Mouse (Mus musculus) adipose tissue, adult 10 weeks (tissue): ENCODE data around the gene Aff2. TPM values are rescaled to one million over a fixed set of nuclear protein-coding genes. Genes with fewer than 3 reads are reported as not detected.

Source experiments
- polyA plus RNA-seq: library from polyadenylated mRNA; stranded (reverse); fragments of 350-450 nt; fragmentation: Illumina TruSeq; extraction: RNeasy Lipid Tissue Mini Kit (QIAGEN cat#74804); gene quantifications from one replicate; pipeline ENCODE4 v1.2.3, GENCODE M21; 2014; ENCODE audit warnings: low read depth, low replicate concordance

Aff2 gene
- polyA plus RNA-seq, result 1.9 TPM

DNA sequence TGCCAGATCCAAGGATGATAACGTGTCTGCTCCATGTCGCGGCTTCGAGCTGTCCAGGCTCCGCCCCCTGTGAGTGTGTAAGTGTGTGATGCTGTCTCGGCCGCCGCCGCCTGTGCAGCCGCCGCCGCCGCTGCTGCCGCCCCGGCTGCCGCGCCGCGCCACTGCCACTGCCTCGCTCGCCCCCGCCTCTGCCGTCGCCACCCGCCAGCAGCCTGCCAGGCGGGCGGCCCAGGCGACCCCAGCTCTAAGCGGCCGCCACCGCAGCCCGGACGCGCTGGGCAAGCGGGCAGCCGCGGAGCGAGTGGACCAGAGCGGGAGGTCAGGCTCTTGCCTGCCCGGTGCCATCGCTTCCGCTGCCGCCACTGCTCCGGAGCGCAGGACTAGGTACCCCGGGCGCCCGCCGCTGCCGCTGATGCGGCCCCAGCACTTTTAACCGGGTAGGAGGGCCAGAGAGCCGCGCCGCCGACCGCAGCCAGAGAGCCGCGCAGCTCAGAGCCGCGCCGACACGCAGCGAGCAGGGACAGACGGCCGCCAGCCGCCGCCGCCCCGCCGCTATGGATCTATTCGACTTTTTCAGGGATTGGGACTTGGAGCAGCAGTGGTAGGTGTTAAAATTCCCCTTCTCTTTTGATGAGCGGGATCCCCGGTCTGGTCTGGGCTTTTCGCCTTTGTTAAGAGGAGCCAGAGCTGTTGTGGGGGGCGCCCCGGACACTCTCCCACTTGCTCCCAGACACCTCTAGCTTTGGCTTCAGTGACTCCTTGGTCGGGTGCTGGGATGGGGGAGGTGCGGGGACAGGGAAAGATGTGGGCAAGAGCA, at the start of gene Aff2:
Gene Aff2 (plus strand): TSS at position 57 of the 817 bp plus-strand sequence.

